Mouse (Mus musculus) embryonic facial prominence, embryonic 13.5 days (tissue): ENCODE measurements around the gene Arrdc2. TPM values are rescaled to one million over a fixed set of nuclear protein-coding genes. Genes with fewer than 3 reads are reported as not detected.

Source experiments
- ATAC-seq: fragments of 200-750 bp; cut with Nextera tagmentation; 2 replicates; pipeline ENCODE4 v1.8.0; 2017; ENCODE audit warnings: low read depth; ENCODE audit not compliant: insufficient number of reproducible peaks, insufficient read depth, low FRiP score, low TSS enrichment
- H3K27ac ChIP-seq: fragments of 300-500 bp; sonication (generic); 2 replicates; pipeline ENCODE4 v1.5.1; 2015; ENCODE audit warnings: moderate library complexity, mild to moderate bottlenecking, inconsistent platforms
- H3K27me3 ChIP-seq: fragments of 300-500 bp; sonication (generic); 2 replicates; pipeline ENCODE4 v1.6.1; 2015; ENCODE audit warnings: mild to moderate bottlenecking, inconsistent platforms
- H3K36me3 ChIP-seq: fragments of 300-500 bp; sonication (generic); 2 replicates; pipeline ENCODE4 v1.6.1; 2015; ENCODE audit warnings: mild to moderate bottlenecking, inconsistent platforms
- H3K4me1 ChIP-seq: fragments of 300-500 bp; sonication (generic); 2 replicates; pipeline ENCODE4 v1.6.1; 2015; ENCODE audit warnings: inconsistent platforms
- H3K4me2 ChIP-seq: fragments of 300-500 bp; sonication (generic); 2 replicates; pipeline ENCODE4 v1.6.1; 2015; ENCODE audit warnings: moderate library complexity, mild to moderate bottlenecking, inconsistent platforms
- H3K4me3 ChIP-seq: fragments of 300-500 bp; sonication (generic); 2 replicates; pipeline ENCODE4 v1.5.1; 2015; ENCODE audit warnings: mild to moderate bottlenecking, inconsistent platforms
- H3K9ac ChIP-seq: fragments of 300-500 bp; sonication (generic); 2 replicates; pipeline ENCODE4 v1.6.1; 2015; ENCODE audit warnings: mild to moderate bottlenecking, inconsistent platforms
- H3K9me3 ChIP-seq: fragments of 300-500 bp; sonication (generic); 2 replicates; pipeline ENCODE4 v1.6.1; 2016; ENCODE audit warnings: inconsistent platforms
- WGBS: fragments of 180-500 bp; shearing (Covaris S2); methylation state at CpG from one replicate; pipeline ENCODE4 v1.1.7; 2015; ENCODE audit warnings: mixed read lengths; 5-methylcytosine and 5-hydroxymethylcytosine counted together
- polyA plus RNA-seq: library from polyadenylated mRNA; unstranded; fragments of >200 nt; fragmentation: Nextera tagmentation; extraction: Ambion mirVana; gene quantifications from 2 replicates; pipeline ENCODE4 v1.2.1, GENCODE M21; 2015

Arrdc2 gene
- polyA plus RNA-seq, 1 experiment from 2014 or later = 7.7 TPM

DNA sequence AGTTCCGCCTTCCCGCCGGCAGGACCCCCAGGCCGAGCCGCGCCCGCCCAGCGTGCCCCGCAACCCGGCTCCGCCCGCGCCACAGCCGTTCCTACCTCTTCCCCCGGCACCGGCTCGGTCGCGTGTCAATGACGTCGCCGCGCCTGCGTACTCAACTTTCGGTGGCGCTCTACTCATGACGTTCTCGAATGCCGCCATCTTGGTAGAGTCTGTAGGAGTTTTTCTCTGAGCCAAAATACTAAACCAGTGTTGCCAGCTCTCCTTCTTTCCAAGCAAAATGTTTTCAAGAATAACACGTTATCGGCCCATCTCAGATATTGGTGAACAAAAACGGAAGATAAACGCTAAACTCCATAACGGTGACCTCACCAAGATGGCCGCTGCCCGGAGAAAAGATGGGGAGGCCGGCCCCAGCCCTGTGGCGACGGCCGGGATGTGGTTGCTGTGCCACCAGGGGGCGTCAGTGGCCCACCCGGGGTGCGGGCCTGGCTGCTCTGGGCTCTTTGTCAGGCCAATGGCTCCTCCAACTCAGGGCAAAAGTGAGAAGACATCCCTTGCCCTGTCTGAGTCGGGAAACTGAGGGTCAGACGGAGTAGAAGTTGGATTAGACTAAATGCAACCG is 34.0 kb upstream of the Arrdc2 start, which contains the start of gene Ccdc124:
Gene Ccdc124 (minus strand): TSS at position 572 of the 622 bp plus-strand sequence.
- peak within 1 kb of the TSS; percentile 89 for H3K27ac ChIP-seq
- H3K36me3 ChIP-seq = no peaks in the 10 kb centered on the region
- H3K9ac ChIP-seq = peak within 1 kb of the TSS; percentile 81
- H3K4me2 ChIP-seq = peak within 1 kb of the TSS; percentile 80
- ATAC-seq = peak; percentile 81
- H3K9me3 ChIP-seq = no peaks in the 10 kb centered on the region
- H3K4me1 ChIP-seq = peaks cover 24% of the 10 kb centered on the region
- 1% methylated on average over 46 of the region's 46 CpGs for WGBS
- peak within 1 kb of the TSS; percentile 76 for H3K4me3 ChIP-seq
- no peaks in the 10 kb centered on the region for H3K27me3 ChIP-seq

GRCm38 (mm10) chr8:70872643-70873363 is 33.3 kb upstream of the Arrdc2 start:
- 3% methylated on average over 31 of the region's 31 CpGs for WGBS
- no peak for ATAC-seq
- peak overlapping the region; percentile 76 for H3K4me3 ChIP-seq

DNA sequence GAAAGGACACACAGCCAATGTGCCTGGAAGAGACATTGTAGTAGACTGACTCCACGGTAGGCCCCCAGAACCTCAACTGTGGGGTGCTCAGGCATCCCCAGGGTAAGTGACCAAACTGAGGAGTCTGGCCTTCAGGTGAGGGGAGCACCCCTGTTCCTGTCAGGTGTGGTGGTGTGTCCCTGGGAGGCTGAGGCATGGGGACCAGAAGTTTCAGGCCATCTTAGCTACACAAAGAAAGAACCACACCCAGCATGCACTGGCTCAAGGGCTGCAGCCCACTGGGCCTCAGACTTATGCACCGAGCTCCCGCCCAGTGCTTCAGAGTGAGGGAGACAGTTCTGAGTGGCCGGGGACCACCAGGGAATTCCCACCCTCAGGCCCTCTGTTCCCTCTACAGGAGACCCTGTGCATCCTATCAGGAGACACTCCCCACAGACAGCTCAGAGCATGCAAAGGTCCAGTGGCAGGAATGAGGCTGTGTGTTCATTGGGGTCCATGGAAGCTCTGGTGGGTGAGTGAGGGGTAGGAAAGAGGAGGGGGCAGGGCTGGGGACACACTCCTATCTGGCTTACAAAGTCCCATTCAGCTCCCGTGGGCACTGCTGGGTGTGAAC is 31.8 kb upstream of the Arrdc2 start:
- no peak for ATAC-seq
- WGBS = 89% methylated on average over 5 of the region's 5 CpGs
- H3K9ac ChIP-seq = peak overlapping the region; percentile 51; the same call in 1 of the 2 replicates
- no peak overlapping the region for H3K27ac ChIP-seq
- H3K9me3 ChIP-seq = no peaks in the 10 kb centered on the region
- H3K4me2 ChIP-seq = no peak overlapping the region
- H3K27me3 ChIP-seq = no peaks in the 10 kb centered on the region
- no peak overlapping the region for H3K4me3 ChIP-seq
- peaks cover 8% of the 10 kb centered on the region for H3K36me3 ChIP-seq
- H3K4me1 ChIP-seq = peaks cover 32% of the 10 kb centered on the region

More at GRCm38 (mm10) chr8:70872643-70873363, 33.3 kb upstream of the Arrdc2 start:
- Histone ChIP-seq H3K9me3 (no peaks in the 10 kb centered on the region), H3K4me1 (peaks cover 29% of the 10 kb centered on the region), H3K4me2 (peak overlapping the region; percentile 80), H3K27ac (peak overlapping the region; percentile 89), H3K27me3 (no peaks in the 10 kb centered on the region), H3K9ac (peak overlapping the region; percentile 81), H3K36me3 (peaks cover 5% of the 10 kb centered on the region)

DNA sequence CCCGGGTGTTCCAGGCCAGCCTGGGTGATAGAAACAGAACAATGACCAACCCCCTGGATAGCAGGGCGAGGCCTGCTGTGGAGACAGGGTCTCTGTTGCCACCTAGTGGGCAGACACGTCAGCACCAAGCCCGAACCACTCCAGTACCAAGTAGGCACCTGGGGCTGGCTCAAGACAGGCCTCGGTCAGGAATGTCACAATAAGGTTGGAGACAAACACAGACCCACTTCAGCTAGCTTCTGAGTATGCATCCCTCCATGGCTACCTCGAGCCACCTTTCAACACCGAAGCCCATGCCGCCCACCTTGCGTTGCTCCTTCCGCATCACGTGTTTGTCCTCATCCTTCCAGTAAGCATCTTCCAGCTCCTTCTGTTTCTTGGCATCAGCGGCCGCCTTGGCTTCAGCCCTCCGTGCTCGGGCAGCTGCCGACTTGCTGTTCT is 30.1 kb upstream of the Arrdc2 start:
- Histone ChIP-seq H3K4me2 (peak overlapping the region; percentile 57; the same call in 1 of the 2 replicates), H3K27ac (no peak overlapping the region)

DNA sequence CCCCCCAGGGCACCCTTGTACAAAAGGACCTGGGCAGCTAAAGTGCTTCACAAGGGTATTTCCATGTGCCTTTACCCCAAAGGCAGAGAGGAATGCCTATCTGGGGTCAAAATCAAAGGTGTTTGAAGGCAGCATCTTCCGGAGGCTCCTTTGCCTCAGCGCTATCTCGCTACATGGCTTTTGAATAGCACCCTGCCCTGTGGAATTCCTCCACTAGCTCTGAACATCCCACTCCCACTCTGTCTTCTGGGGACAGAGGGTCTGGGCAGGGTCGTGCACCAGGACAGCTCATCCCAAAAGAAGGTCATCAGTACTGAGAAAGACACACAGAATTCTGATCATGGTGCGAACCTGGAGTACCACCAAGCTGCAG is 29.7 kb upstream of the Arrdc2 start:
- Histone ChIP-seq H3K4me1 (peaks cover 45% of the 10 kb centered on the region), H3K9ac (peak overlapping the region; percentile 51), H3K27ac (peak overlapping the region; percentile 11; the same call in 1 of the 2 replicates), H3K36me3 (peaks cover 8% of the 10 kb centered on the region), H3K4me2 (peak overlapping the region; percentile 57), H3K27me3 (peaks cover 4% of the 10 kb centered on the region; the same call in 1 of the 2 replicates), H3K4me3 (peak overlapping the region; percentile 31), H3K9me3 (no peaks in the 10 kb centered on the region)
- ATAC-seq = no peak
- 34% methylated on average over 5 of the region's 5 CpGs for WGBS

More for the DNA sequence above, 30.1 kb upstream of the Arrdc2 start:
- Histone ChIP-seq H3K4me1 (peaks cover 41% of the 10 kb centered on the region), H3K27me3 (no peaks in the 10 kb centered on the region), H3K9me3 (no peaks in the 10 kb centered on the region), H3K9ac (peak overlapping the region; percentile 51; the same call in 1 of the 2 replicates), H3K4me3 (no peak overlapping the region), H3K36me3 (peaks cover 8% of the 10 kb centered on the region)
- no peak for ATAC-seq
- 46% methylated on average over 16 of the region's 16 CpGs for WGBS

DNA sequence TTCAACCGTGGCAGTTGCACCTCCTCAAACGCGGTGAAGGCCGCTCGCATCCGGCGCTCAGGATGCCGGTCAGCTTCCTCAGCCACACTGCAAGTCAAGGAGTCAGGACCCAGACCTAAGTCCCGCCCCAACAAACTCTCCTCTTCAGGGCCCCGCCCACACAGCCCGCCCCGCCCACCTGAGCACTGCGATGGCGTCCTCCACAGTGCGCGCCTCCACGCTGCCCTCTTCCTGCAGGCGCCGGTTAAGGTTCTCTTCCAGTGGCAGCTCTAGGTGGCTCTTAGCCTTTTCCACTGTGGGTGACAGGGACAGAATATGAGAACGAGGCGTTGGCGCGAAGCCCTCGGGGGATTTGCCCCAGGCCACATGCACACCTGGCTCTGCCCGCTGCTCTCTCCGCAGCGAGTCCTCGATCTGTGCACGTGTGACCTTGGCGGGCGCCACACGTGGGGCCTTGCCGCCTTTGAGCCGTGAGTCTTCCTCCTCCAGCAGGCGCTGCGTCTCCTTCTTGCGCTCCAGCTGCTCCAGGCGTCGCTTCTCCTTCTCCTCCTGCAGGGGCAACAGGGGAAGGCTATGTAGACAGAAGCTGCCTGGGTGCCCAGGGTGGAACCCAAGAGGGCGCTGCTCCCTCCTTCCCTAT is 29.2 kb upstream of the Arrdc2 start:
- peak overlapping the region; percentile 11; the same call in 1 of the 2 replicates for H3K27ac ChIP-seq

GRCm38 (mm10) chr8:70866566-70866965 is 27.0 kb upstream of the Arrdc2 start:
- Histone ChIP-seq H3K9ac (no peak overlapping the region), H3K27me3 (peaks cover 30% of the 10 kb centered on the region), H3K4me1 (peaks cover 57% of the 10 kb centered on the region), H3K4me3 (0 out of 2 replicates have a peak overlapping the region, but pooled peaks have one; percentile 52), H3K9me3 (no peaks in the 10 kb centered on the region), H3K4me2 (peak overlapping the region; percentile 96), H3K36me3 (peaks cover 8% of the 10 kb centered on the region), H3K27ac (peak overlapping the region; percentile 90; the same call in 1 of the 2 replicates)
- WGBS = 83% methylated on average over 7 of the region's 7 CpGs
- no peak for ATAC-seq

More for the DNA sequence above, 29.2 kb upstream of the Arrdc2 start:
- peak overlapping the region; percentile 51 for H3K9ac ChIP-seq
- ATAC-seq = no peak
- H3K9me3 ChIP-seq = no peaks in the 10 kb centered on the region
- peak overlapping the region; percentile 31 for H3K4me3 ChIP-seq
- 12% methylated on average over 40 of the region's 40 CpGs for WGBS
- peak overlapping the region; percentile 57 for H3K4me2 ChIP-seq
- H3K36me3 ChIP-seq = peaks cover 8% of the 10 kb centered on the region
- peaks cover 9% of the 10 kb centered on the region; the same call in 1 of the 2 replicates for H3K27me3 ChIP-seq
- peaks cover 51% of the 10 kb centered on the region for H3K4me1 ChIP-seq

- 0 out of 2 replicates have a peak, but pooled peaks have one; percentile 0 for ATAC-seq
- 8% methylated on average over 12 of the region's 12 CpGs for WGBS
- Histone ChIP-seq H3K4me3 (peak overlapping the region; percentile 52), H3K27ac (peak overlapping the region; percentile 90), H3K9ac (peak overlapping the region; percentile 74), H3K36me3 (peaks cover 8% of the 10 kb centered on the region), H3K4me1 (peaks cover 57% of the 10 kb centered on the region), H3K9me3 (no peaks in the 10 kb centered on the region), H3K4me2 (peak overlapping the region; percentile 96), H3K27me3 (peaks cover 34% of the 10 kb centered on the region)
These were observed 26.5 kb upstream of the Arrdc2 start for GRCm38 (mm10) chr8:70866001-70866520.

DNA sequence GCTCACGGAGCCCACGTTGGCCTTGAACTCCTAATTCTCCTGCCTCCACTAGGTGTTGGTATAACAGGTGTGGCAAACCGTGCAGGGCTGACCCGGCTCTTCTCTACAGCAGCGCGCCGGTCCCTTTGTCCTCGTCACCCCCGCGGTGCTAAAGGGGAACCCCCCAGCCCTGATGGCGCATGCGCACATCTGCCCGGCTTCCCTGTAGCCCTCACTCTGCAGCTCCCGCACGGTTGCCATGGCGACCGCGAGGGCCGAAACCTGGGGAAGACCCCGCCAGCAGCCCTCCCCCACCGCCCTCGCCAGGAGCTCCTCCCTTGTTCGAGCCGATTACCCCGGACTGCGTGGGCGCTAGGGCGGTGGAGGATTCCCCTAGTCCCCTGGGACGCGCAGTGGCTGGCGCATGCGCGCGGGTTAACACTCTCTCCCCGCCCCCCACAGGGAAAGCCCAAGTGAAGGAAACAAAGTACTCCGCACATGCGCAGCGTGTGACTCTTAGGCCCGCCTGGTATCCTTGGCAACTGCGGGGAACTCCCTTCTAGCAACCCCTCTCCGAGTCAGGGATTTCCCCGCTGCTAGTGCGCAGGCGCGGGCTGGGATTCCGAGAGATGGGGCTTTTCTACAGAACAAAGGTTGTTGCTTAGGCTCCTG is 26.0 kb upstream of the Arrdc2 start:
- H3K27ac ChIP-seq = peak overlapping the region; percentile 90
- 0% methylated on average over 46 of the region's 46 CpGs for WGBS
- H3K36me3 ChIP-seq = peaks cover 8% of the 10 kb centered on the region
- ATAC-seq = peak; percentile 83
- peak overlapping the region; percentile 96 for H3K4me2 ChIP-seq
- no peaks in the 10 kb centered on the region for H3K9me3 ChIP-seq
- peak overlapping the region; percentile 52 for H3K4me3 ChIP-seq
- H3K4me1 ChIP-seq = peaks cover 57% of the 10 kb centered on the region
- H3K27me3 ChIP-seq = peaks cover 34% of the 10 kb centered on the region
- peak overlapping the region; percentile 74 for H3K9ac ChIP-seq

DNA sequence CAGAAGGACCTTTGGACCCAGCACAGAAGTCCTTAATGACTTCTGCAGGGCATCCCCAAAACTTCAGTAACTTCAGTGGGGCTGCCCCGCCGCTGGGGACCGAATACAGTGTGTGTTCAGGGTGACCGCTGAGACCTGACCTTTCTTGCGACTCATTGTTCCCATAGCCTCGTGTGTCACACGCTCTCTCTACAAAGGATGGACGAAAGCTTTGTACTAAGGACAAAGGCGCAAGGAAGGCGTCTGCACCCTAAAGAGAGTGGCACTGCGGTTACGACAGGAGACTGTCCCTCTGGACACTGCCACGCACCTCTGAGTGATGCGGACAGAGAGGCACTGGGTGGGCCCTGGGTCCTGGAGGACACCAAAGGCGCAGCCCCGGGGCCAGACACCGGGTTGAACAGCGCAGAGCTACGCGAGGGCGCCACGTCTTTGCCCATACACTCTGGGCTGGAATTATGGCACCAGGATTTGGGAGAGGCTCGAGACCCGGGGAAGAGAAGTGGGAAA is 25.2 kb upstream of the Arrdc2 start:
- H3K4me2 ChIP-seq = peak overlapping the region; percentile 96
- no peak for ATAC-seq
- peaks cover 8% of the 10 kb centered on the region for H3K36me3 ChIP-seq
- WGBS = 2% methylated on average over 24 of the region's 24 CpGs
- H3K4me3 ChIP-seq = peak overlapping the region; percentile 52
- peaks cover 34% of the 10 kb centered on the region for H3K27me3 ChIP-seq
- H3K9me3 ChIP-seq = no peaks in the 10 kb centered on the region
- H3K4me1 ChIP-seq = peaks cover 54% of the 10 kb centered on the region
- H3K27ac ChIP-seq = peak overlapping the region; percentile 90
- peak overlapping the region; percentile 74 for H3K9ac ChIP-seq
